Mouse (Mus musculus): ENCODE measurements around the gene Igsf9. TPM values are rescaled to one million over a fixed set of nuclear protein-coding genes. Genes with fewer than 3 reads are reported as not detected.

Gene Igsf9
- total RNA-seq, 2 experiments from 2014 or later, result 0.19 TPM; not detected in 1

DNA sequence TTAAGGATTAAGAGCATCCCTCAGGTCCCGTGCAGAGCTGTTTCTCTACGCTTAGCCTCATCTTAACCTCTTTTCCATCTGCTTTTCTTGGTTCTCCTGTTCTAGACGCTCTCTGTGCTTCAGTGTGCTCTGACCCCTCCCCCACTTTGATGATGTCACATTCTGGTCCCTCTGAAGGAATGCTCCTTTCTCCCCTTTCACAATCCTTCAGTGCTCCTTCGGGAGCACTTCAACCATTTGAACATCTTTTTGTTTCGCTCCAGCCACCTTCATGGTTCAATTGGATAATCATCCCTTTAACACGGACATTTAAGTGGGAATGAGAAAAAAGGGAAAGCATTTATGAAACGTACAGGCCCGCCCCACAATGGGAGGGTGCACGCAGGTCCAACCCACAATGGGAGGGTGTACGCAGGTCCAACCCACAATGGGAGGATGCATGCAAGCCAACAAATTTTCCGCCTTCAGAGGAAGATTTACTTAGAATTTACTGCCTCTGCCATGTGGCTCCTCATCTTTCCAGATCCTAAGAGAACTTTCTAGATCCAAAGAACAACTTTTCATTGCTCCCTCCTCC lies 13.2 kb upstream of the Igsf9 start:
- DNase-seq (ENCODE audit: low spot score), result no peak

DNA sequence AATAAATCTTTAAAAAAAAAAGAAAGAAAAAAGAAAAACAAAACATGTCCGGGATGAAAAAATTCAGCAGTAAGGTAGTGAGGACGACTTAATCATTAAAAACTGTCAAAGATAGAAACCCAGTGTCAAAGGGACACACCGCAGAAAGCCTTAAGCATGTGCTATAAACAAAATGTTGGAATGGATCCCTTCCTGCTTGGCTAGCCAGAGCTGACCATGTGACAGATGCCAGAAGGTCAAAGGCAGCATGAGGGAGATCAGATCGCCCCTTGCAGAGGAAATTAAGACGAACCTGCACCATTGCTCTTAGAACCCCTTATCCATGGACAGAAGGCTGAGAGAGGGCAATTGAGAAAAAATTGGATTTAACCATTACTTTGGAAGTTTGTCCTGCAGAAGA lies 12.2 kb upstream of the Igsf9 start:
- no peak for DNase-seq (ENCODE audit: low spot score)

DNA sequence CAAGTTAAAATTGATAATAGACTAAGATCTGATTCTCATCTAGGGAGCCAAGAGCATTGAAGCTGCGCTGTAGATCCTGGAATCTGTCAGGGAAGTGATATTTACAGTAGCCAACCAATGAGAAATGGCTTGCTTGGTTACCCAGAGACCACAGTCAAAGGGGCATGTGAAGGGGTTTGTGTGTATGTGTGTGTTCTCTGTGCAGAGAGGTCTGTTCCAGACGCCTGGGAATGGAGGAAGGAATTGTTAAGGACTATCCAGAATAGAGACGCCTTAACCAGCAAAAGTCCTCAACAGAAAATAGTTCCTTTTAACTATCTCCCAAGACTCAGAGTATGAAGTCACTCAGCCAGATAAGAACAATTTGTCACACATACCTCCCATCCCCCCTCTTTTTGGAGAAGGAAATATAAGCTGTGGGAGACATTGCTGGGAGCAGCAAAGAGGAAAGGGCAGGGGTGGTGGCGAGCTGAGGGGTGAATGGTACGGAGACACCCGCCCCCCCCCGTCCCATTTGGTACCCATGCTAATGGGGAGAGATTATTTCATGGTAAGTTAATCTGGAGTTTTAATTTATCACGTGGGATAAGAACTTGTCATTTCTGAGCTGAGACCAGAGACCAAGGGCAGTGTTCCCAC lies 11.7 kb upstream of the Igsf9 start:
- no peak for DNase-seq (ENCODE audit: low spot score)

DNA sequence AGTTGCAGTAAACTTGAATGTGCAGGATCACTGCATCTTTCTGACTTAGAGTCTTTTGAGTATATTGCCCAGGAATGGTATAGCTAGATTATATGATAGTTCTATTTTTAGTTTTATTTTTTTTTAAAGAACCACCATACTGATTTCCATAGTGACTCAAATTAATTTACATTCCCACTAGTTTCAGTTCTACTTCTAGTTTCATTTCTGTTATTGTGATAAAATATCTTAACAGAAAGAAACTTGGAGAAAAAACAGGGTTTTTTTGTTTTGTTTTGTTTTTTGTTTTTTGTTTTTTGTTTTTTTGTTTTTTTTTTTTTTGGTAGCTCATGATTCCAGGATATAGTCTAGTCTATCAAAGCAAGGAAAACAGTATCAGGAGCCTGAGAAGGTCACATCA lies 8.7 kb upstream of the Igsf9 start:
- DNase-seq (ENCODE audit: low spot score), result no peak

DNA sequence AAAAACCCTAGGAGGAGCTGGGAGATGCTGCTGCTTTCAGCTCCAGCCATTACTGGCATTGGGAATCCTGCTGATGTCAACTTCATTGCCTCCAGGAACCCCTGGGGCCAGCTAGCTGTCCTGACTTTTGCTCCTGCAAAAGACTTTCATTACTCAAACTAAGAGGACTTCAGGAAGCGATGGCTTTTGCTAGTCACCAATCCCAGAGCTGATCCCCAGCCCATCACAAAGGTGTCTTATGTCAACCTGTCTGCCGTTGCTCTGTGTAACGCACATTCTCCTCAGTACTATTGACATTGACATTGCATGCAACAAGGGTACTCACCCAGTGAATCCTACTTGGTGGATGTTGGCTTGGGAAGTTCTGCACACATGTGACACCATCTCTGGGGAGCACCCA lies 7.4 kb upstream of the Igsf9 start:
- DNase-seq (ENCODE audit: low spot score), result no peak

DNA sequence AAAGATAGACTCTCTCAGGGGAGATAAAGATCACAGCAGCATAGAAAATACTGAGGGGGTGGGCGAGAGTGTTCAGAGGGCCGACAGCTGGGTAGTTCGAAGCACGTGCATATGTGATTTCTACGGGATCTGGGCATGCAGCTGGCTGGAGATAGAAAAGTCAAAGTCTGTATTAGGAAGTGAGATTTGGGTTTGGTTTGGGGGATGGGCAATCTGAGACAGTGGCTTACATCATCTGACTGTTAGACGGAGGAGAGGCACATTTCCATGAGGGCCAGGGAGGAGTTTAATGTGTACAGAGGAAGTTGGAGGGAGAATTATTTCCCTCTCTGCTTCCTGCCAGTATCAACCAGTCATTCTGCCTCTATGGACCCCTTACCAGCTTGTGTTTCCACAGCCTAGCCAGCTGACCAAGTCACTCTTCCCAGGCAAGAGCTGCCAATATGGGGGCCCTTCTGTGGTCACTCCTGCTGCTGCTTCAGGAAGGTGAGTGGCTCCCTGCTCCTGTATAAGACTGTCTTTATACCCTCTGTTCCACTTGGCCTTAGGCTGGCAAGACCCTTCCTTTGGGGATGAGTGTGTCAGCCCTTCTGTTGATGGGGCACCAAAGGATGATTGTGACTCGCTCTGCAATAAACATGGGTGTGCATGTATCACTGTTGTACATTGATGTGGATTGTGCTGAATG lies 6.4 kb upstream of the Igsf9 start, which contains the start of gene Slamf9:
TSS of gene Slamf9 (plus strand) at position 305 of the 688 bp plus-strand sequence.
- no peak for DNase-seq (ENCODE audit: low spot score)

DNA sequence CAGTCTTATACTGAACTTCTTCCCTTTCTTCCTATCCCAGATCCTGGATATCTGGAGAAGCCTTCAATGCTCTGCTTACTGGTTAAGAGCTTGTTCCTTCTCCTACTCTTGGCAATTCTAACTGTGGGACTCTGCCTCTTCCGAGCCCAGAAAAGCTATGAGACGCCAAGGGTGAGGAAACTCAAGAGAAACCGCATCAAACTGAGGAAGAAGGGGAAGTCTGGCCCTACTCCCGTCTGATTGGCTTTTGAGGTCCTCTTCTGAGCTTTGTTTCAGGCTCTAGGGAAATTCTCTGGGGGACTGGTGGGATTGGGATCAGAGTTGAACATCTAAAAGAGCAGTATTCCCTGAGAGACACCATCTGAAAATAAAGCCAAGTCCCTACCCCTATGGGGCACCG lies 3.6 kb upstream of the Igsf9 start:
- DNase-seq (ENCODE audit: low spot score), result no peak

DNA sequence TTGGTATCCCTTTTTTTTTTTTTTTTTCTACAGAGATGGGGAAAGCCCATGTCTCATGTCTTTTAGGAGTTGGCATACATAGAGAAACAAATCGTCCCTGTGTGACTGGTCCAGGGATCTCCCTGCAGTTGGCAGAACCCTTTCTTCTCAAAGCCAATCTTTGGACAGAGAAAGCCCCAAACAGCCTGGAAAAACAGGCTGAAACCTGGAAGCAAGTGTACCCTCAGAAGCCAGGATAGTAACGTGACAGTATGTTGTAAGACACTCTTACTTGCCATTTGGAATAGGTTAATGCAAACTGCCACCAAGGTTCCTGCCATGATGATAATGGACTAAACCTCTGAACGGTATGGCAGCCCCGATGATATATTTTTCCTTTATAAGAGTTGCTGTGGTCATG lies 1.2 kb upstream of the Igsf9 start:
- no peak for DNase-seq (ENCODE audit: low spot score)

DNA sequence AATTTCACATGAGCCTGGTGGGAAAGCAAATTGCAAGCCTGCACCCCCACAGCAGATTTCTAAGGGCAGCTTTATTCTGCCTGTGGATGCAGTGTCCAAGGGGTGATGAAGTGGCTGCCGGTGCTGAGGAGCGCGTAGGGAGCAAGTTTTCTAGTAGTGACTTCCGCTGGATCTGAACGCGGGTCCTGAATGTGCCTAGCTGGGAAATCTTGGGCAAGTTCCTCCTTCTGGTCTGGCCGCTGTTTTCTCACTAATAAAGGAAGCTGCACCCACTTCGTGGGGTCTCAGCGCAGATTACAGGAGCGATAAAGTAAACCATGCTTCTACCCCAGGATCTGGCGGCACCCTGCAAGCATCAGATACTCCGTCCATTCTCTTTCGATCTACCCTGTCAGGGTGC lies 477 bp upstream of the Igsf9 start:
- no peak for DNase-seq (ENCODE audit: low spot score)

DNA sequence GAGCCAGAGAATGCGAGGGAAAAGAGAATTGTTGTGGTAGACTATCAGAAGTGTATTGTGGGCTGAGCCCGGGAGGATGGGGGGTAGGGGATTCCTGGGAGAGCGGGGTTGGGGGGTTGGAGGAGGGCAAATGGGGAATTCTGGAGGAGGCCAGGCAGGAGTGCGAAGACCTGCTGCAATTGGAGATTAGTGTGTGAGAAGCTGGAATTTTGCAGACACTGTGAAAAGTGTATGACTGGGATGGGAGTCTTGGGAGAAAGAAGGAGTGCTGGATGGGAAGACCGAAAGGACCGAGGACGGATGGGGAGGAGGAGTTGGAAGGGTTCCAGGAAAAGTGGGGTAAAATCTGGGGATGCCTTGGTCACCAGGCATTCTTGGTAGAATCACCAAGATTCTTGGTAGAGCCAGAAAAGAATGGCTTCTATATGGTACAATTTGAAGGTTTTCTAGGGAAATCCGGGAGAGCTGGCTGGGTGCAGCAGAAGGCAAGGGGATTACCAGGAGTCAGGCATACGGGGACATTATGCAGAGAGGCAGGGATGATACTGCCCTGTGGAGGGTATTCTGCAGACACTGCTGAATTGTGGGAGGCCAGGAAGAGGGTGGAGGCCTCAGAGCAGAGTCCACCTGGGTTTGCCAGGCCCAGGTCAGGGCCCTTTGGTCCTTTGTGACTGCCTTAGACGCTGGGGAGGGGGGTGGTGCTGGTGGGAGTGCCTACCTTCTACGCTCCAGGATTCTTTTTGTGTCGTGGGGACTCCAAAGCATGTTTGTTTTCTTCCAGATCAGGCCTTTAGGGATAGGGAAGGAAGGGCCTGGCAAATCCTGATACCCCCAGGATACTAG lies 1.2 kb downstream of the Igsf9 start:
- DNase-seq (ENCODE audit: low spot score), result no peak

DNA sequence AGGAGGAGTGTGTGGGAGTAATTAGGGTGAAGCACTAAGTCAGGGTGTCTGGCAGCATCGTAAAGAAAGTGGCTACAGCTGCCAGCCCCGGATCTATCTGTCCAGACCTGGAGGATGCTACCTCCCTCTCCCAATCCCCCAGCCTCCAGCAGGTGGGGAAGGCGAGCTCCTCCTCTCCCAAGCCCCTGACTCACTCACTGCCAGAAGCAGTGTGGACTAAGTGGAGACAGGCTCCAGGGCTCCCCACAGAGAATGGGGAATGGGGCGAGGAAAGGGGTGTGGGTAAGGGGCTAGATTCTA lies 1.7 kb downstream of the Igsf9 start:
- DNase-seq (ENCODE audit: low spot score), result no peak

DNA sequence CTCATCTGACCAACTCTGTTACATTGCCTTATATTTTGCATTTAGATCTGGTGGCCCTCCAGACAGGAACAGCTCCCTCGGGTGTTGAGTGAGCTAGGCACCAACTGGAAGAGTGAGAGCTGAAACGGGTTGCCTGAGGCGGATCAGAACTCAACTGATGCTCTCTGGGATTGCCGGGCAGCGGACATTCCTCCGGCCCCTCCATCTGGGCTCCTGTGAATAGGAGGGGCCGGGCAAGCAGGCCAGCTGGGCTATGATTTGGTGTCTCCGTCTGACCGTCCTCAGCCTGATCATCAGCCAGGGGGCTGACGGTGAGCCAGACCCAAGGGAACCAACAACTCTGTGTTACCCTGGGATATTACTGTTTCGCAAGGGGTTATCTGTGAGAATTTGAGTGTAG lies 2.6 kb downstream of the Igsf9 start:
- no peak for DNase-seq (ENCODE audit: low spot score)

DNA sequence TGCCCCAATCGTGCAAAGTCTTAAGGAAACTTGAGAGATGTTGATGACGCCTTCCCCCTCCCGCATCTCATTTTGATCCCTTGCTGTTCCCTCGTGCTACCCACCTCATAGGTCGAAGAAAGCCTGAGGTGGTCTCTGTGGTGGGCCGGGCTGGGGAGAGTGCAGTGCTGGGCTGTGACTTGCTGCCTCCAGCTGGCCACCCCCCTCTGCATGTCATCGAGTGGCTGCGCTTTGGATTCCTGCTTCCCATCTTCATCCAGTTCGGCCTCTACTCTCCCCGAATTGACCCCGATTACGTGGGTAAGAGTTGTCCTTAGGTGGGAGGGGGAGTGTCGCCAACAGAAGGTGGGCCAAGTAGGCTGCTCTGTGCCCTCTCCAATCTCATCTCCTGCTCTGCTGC lies 3.1 kb downstream of the Igsf9 start:
- no peak for DNase-seq (ENCODE audit: low spot score)

DNA sequence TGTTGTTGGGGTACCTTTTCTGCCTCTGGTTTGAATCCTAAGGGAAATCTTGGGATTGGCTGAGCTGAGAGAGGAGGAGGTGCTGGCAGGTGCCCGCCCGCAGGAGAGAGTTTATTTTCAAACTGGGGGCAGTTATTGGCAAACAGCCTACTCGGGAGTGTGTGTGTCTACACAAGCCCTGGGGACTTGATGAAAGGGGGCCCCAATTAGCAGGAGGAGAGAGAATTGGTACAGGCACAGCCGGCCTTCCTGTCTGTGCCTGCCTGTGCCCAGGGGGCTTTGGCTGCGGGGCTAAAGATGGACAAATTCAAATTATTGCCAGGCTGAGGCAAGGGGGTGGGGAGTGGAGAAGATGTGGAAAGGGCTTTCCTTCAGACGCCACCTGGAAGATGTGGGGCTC lies 4.2 kb downstream of the Igsf9 start:
- no peak for DNase-seq (ENCODE audit: low spot score)

DNA sequence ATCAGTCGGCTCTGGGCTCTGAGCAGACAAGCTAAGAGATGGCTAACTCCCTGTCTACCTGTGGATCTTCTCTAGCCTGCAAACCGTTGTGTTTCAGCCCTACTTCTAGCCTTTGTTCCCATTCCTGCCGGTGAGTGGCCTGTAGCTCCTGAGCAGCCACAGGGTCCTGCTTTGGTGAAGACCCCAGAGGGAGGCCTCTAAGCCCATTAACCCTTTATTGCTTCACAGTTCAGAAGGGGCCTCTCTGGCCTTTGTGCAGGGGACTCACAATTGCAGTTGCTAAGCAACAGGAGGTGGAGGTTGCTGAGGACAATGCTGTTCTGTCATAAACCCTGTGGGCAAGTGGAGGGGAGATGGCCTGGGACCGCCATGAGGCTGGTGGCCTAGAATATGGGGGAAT lies 4.6 kb downstream of the Igsf9 start:
- DNase-seq (ENCODE audit: low spot score), result no peak

DNA sequence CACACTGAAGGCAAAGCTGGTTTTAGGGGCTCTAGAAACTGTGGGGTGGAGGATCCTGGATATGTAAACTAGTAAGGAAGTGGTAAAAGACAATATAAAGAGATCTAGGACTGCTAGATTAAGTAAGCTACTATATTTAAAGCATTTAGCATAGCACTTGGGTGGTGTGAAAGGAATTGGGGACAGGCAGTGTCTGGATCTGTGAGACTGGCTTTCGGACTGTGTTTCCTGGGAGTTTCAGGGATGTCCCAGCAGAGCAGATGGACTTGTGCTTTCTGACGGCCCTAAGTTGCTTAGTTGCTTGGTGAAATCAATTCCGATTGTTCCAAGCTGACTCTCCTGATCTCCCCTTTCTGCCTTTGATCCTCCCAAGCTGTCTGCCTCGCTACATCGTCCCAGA lies 5.1 kb downstream of the Igsf9 start:
- DNase-seq (ENCODE audit: low spot score), result no peak

DNA sequence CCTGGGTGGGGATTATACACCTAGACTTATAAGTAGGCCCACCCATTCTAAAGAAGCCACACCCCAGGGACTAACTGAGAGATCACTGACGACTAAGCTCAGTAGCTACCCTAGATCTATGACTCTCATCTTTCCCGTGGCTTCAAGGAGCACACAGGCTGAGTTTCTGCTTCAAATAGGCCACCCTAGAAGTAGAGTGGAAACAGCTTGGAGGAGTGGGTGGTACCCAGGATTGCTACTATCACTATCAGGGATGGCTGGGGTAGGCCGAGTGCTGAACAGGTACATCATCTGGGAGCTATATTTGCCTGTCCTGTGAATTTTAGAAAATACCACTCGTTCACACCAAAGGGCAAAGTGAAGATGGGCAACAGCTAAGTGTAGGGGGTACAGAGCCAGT lies 6.3 kb downstream of the Igsf9 start:
- DNase-seq (ENCODE audit: low spot score), result no peak

DNA sequence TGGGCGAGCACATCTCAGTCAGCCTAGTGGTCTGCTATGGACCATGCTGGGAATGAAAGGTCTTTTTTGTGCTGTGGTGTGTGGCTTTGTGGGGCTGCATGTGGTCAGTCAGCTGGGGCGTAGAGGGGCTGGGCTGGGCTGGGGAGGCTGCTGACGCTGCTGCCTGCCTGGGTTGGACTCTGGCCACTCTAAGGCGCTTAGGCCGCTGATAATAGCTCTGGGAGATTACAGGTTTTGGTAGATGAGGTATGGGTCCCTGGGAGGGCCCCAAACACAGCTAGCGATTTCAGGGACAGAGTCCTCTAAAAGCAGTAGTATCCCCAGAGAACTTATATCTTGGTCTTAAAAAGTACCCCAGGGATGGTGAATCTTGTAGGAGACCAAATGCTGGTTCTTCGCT lies 7.2 kb downstream of the Igsf9 start:
- no peak for DNase-seq (ENCODE audit: low spot score)

DNA sequence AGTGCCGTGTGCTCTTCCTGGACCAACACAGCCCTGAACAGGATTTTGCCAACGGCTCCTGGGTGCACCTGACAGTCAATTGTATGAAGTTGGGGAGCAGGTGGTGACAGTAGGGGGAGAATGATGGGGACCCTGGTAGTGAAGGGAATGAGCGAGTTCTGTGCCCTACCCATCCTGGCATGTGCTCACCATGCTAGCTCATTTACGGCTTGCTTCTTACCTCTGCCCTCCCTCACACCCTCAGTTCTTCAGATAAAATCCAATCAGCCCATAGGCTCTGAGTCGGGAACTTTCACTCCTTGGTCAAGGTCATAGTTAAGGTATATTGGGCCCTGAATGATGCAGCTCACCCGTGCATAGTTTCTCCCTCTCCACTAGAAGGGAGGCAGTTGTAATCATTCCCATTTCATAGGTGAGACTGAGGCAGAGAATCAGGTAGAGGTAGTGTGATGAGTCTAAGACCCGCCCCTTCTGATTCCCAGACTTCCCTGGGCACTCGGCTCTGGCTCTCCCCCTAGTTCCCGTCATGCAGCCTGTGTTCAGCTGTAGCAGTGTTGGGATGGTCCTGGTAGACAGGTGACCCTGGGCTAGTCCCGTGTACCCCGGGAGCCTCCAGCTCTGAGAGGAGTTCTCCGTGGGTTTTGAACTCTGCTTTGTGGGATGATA lies 8.1 kb downstream of the Igsf9 start:
- no peak for DNase-seq (ENCODE audit: low spot score)

DNA sequence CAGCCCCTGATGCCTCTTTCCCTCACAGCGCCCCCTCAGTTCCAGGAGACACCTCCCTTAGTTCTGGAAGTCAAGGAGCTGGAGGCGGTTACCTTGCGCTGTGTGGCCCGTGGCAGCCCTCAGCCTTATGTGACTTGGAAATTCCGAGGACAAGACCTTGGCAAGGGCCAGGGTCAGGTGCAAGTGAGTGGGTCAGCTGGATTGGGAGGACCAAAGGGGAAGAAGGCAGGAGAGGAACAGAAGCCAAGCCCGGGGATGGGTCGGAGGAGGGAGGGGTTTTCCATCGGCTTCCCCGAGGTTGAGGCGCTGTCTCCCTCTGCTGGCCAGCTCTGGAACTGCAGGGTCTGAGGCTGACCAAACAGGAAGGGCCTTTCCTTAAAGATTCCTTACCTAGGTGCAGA lies 8.7 kb downstream of the Igsf9 start:
- DNase-seq (ENCODE audit: low spot score), result peak; percentile 86

DNA sequence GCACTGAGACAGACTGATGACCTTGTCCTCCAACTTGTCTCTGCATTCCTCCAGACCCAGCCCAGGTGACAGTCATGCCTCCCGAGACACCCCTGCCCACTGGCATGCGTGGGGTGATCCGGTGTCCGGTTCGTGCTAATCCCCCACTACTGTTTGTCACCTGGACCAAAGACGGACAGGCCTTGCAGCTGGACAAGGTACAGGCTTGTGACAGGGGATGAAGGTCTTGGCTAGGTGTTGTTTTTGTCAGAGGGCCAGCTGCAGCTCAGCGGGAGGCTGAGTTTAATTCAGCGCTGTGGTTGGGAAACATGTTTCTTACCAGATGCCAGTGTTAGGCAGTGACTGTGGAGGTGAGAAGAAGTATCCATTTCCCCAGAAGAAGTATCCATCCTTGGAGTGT lies 10.5 kb downstream of the Igsf9 start:
- no peak for DNase-seq (ENCODE audit: low spot score)

DNA sequence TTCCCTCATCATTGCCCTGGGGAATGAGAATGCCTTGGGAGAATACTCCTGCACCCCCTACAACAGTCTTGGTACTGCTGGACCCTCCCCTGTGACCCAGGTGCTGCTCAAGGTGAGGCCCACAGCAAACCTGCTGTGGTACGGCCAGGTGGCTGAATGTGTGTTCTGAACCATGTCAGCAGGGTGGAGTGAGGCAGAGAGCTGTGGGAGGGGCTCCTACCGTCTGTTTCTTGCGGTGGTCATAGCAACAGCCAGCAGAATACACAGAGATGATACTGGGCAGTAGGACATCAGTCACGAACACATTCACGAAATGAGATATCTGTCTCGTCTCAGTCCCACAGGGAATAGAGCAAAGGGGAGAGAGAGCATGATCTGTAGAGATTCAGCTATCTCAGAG lies 11.9 kb downstream of the Igsf9 start:
- no peak for DNase-seq (ENCODE audit: low spot score)
